21 mouse cellular contexts compared by ENCODE assay signal in genomic region chr16:33615986-33616385, GRCm38 (mm10).
DNase-seq lines count a peak whose midpoint lies in the region; ATAC-seq and TF ChIP-seq lines count a peak whose summit lies in the region.
"Had no signal": no experiment of that assay in that cellular context is flagged by ENCODE, and none has a peak within 500 bp of the region (broad histone marks: within the 10 kb centered on the region; RNA-seq: fewer than 3 reads in every experiment).

No protein-coding gene starts in this region.

- peaks cover 5% of the 10 kb centered on the region; the same call in 1 of the 2 replicates for H3K27me3 ChIP-seq in heart, embryonic 10.5 days (ENCODE audit: insufficient read depth, poor library complexity, severe bottlenecking)
- H3K27me3 ChIP-seq in heart, adult 2 months (ENCODE audit: control insufficient read depth, insufficient read depth, low read length), result no peaks in the 10 kb centered on the region
- no peaks in the 10 kb centered on the region for H3K27me3 ChIP-seq in testis, adult 2 months (ENCODE audit: control insufficient read depth, insufficient read depth, low read length)
- no peaks in the 10 kb centered on the region for H3K27me3 ChIP-seq in stomach, postnatal 0 days (ENCODE audit: control insufficient read depth, insufficient read depth, low read length)
- H3K27me3 ChIP-seq: CH12.LX; embryonic facial prominence, embryonic 13.5 days; heart, embryonic 15.5 days; hindbrain, embryonic 12.5 days had no signal

- no peak for TF ChIP-seq CTCF in heart, adult 2 months (IDR thresholded peaks at IDR 0.05)
- no peak for TF ChIP-seq CTCF in testis, adult 2 months (IDR thresholded peaks at IDR 0.05; ENCODE audit: control insufficient read depth, insufficient read depth, insufficient replicate concordance, low read depth, low read length)
- no peak for TF ChIP-seq CTCF in stomach, postnatal 0 days (IDR thresholded peaks at IDR 0.05; ENCODE audit: low read depth)

- H3K9ac ChIP-seq in heart, adult 2 months (ENCODE audit: low read depth, low read length), result no peak overlapping the region
- no peak overlapping the region for H3K9ac ChIP-seq in stomach, postnatal 0 days (ENCODE audit: low read length)
- H3K9ac ChIP-seq: embryonic facial prominence, embryonic 13.5 days; heart, embryonic 15.5 days; hindbrain, embryonic 12.5 days had no signal

- WGBS in heart, embryonic 10.5 days, result 80% methylated on average over 3 of the region's 3 CpGs
- 97% methylated on average over 3 of the region's 3 CpGs for WGBS in heart, adult 2 months
- 79% methylated on average over 3 of the region's 3 CpGs for WGBS in stomach, postnatal 0 days

- no peak for TF ChIP-seq EP300 in heart, adult 2 months (IDR thresholded peaks at IDR 0.05; ENCODE audit: insufficient read depth, low read depth, low read length)
- no peak for TF ChIP-seq EP300 in stomach, postnatal 0 days (optimal IDR thresholded peaks at IDR 0.05)

- H3K4me3 ChIP-seq in heart, embryonic 10.5 days, result no peak overlapping the region
- H3K4me3 ChIP-seq in heart, adult 2 months, result no peak overlapping the region
- H3K4me3 ChIP-seq in testis, adult 2 months (ENCODE audit: control insufficient read depth, low read depth, low read length), result peak overlapping the region; percentile 76; the same call in 1 of the 2 replicates
- no peak overlapping the region for H3K4me3 ChIP-seq in stomach, postnatal 0 days (ENCODE audit: low read depth, low read length)
- H3K4me3 ChIP-seq: embryonic facial prominence, embryonic 13.5 days; gastrocnemius, adult 2 months; heart, embryonic 15.5 days; hindbrain, embryonic 12.5 days had no signal

- no peak for TF ChIP-seq POLR2A in heart, adult 2 months (IDR thresholded peaks at IDR 0.05; ENCODE audit: insufficient read depth, low read depth, low read length)
- TF ChIP-seq POLR2A in testis, adult 2 months (IDR thresholded peaks at IDR 0.05; ENCODE audit: control insufficient read depth, low read depth, low read length), result no peak

- intact Hi-C loops in heart, adult 2 months (cut with DNase I), result no loop called here

- H3K79me2 ChIP-seq in heart, adult 2 months (replicated peaks; ENCODE audit: control insufficient read depth, insufficient read depth, low read length), result no peaks in the 10 kb centered on the region

- H3K27ac ChIP-seq in heart, embryonic 10.5 days, result no peak overlapping the region
- H3K27ac ChIP-seq in heart, adult 2 months, result no peak overlapping the region
- no peak overlapping the region for H3K27ac ChIP-seq in testis, adult 2 months (ENCODE audit: control insufficient read depth, insufficient read depth, low read depth, low read length)
- H3K27ac ChIP-seq in stomach, postnatal 0 days (replicated peaks), result no peak overlapping the region
- H3K27ac ChIP-seq: embryonic facial prominence, embryonic 13.5 days; gastrocnemius, adult 2 months; heart, embryonic 15.5 days; hindbrain, embryonic 12.5 days had no signal

- H3K36me3 ChIP-seq in heart, embryonic 10.5 days, result no peaks in the 10 kb centered on the region
- H3K36me3 ChIP-seq in heart, adult 2 months (ENCODE audit: control insufficient read depth, insufficient read depth, low read length), result no peaks in the 10 kb centered on the region
- no peaks in the 10 kb centered on the region for H3K36me3 ChIP-seq in testis, adult 2 months (ENCODE audit: control insufficient read depth, insufficient read depth, low read length)
- H3K36me3 ChIP-seq in stomach, postnatal 0 days (ENCODE audit: control insufficient read depth, insufficient read depth, low read length), result no peaks in the 10 kb centered on the region
- H3K36me3 ChIP-seq: embryonic facial prominence, embryonic 13.5 days; heart, embryonic 15.5 days; hindbrain, embryonic 12.5 days had no signal

- no peak for ATAC-seq in stomach, postnatal 0 days (ENCODE audit: low FRiP score, low TSS enrichment)
- ATAC-seq: forebrain, embryonic 14.5 days; hindbrain, embryonic 16.5 days; inflammation-experienced regulatory T-cells, adult 6 months had no signal

- H3K9me3 ChIP-seq in heart, embryonic 10.5 days, result no peaks in the 10 kb centered on the region
- H3K9me3 ChIP-seq in stomach, postnatal 0 days (ENCODE audit: control insufficient read depth, low read length), result no peaks in the 10 kb centered on the region
- H3K9me3 ChIP-seq: embryonic facial prominence, embryonic 13.5 days; heart, embryonic 15.5 days had no signal

- H3K4me1 ChIP-seq in heart, embryonic 10.5 days, result no peaks in the 10 kb centered on the region
- peaks cover 1% of the 10 kb centered on the region; the same call in 1 of the 2 replicates for H3K4me1 ChIP-seq in heart, adult 2 months (ENCODE audit: control insufficient read depth, insufficient read depth, low read length)
- H3K4me1 ChIP-seq in testis, adult 2 months (ENCODE audit: control insufficient read depth, insufficient read depth, low read length), result no peaks in the 10 kb centered on the region; the same call in none of the 2 replicates
- H3K4me1 ChIP-seq in stomach, postnatal 0 days (replicated peaks; ENCODE audit: control insufficient read depth, insufficient read depth), result 0 out of 2 replicates have a peak, but pooled peaks cover 3% of the 10 kb centered on the region
- H3K4me1 ChIP-seq: embryonic facial prominence, embryonic 13.5 days; heart, embryonic 15.5 days had no signal

- peak; percentile 41 for DNase-seq in heart, embryonic 10.5 days (ENCODE audit: low spot score)
- DNase-seq in heart, adult 2 months, result no peak
- DNase-seq in testis, postnatal 14 days (ENCODE audit: low spot score), result no peak
- peak; percentile 2 for DNase-seq in stomach, postnatal 0 days (ENCODE audit: low spot score)
- DNase-seq in thymus, postnatal 4 days, result no peak
- DNase-seq: adrenal gland, postnatal 14 days; cerebellum, adult 11-12 months; cerebellum, adult 9-10 months; cerebellum, postnatal 36 days; gastrocnemius, adult 2 months; gastrocnemius, postnatal 25 days; heart, postnatal 14 days had no signal

- no peak overlapping the region for H3K4me2 ChIP-seq in stomach, postnatal 0 days (replicated peaks; ENCODE audit: low read depth)
- H3K4me2 ChIP-seq: embryonic facial prominence, embryonic 13.5 days; heart, embryonic 11.5 days; heart, embryonic 15.5 days; hindbrain, embryonic 12.5 days had no signal

Comparison
In these comparisons a context has a peak if more than half of its experiments do, and no peak if none do; other contexts are left out.
1. DNase-seq: peak in heart, embryonic 10.5 days (single experiment) and stomach, postnatal 0 days (single experiment); none in heart, adult 2 months (0 of 2), testis, postnatal 14 days (single experiment) and thymus, postnatal 4 days (single experiment).